Mouse (Mus musculus): ENCODE results near the gene Gucy2c.

DNA sequence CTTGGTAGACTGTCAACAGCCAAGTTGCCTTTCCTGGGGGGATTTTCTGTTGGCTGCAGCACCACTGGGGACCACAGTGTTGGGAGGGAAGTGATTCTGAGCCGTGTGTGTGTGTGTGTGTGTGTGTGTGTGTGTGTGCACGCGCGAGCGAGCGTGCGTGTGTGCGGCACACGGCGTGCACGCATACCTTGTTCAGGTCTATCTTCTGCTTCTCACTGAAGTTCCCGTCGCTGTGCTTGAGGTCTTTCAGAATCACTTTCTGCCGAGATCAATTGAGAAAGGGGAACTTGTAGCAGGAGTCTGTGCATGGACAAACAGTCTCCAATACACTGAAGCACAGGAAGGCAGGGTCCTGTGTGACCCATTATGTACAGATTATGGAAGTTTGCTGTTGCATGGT, 53.4 kb downstream of the Gucy2c start:
- TF ChIP-seq GATA1 (IDR thresholded peaks at IDR 0.05; ENCODE audit: low read length) (no peak), TAL1 (IDR thresholded peaks at IDR 0.05; ENCODE audit: low read length) (no peak)
